Mouse (Mus musculus): ENCODE data around the gene Phc1. TPM values are rescaled to one million over a fixed set of nuclear protein-coding genes. Genes with fewer than 3 reads are reported as not detected.
"Not testable (repeated sequence)": the region's sequence is repeated elsewhere in the genome, so short reads cannot be mapped to it uniquely, and the experiment has no call there.

The Phc1 gene
- polyA plus RNA-seq (2014; fragmentation: Nextera tagmentation; extraction: Ambion mirVana) = 29.1 and 29.6 TPM in 2 replicates

GRCm38 (mm10) chr6:122340349-122341000 is at the start of gene Phc1:
Phc1 (minus strand) TSS chr6:122340561.
- DNase-seq (ENCODE audit: low spot score) (peak; percentile 80), ATAC-seq (replicated peaks; ENCODE audit: insufficient number of reproducible peaks, low FRiP score, low TSS enrichment, low read depth) (peak; percentile 27; the same call in 1 of the 2 replicates)
- H3K27ac ChIP-seq (replicated peaks; ENCODE audit: low read depth, low read length) = peak within 1 kb of the TSS; percentile 89
- H3K4me2 ChIP-seq (ENCODE audit: low read depth, low read length) = peak within 1 kb of the TSS; percentile 59
- H3K36me3 ChIP-seq (replicated peaks; ENCODE audit: control insufficient read depth, insufficient read depth, low read depth, low read length) = no peaks in the 10 kb centered on the region
- peak within 1 kb of the TSS; percentile 75 for H3K9ac ChIP-seq (replicated peaks; ENCODE audit: low read length)
- WGBS = 1% methylated on average over 17 of the region's 17 CpGs
- peak within 1 kb of the TSS; percentile 43 for H3K4me3 ChIP-seq (ENCODE audit: low read depth, low read length)
- H3K27me3 ChIP-seq (ENCODE audit: control insufficient read depth, insufficient read depth, low read length) = no peaks in the 10 kb centered on the region
- H3K9me3 ChIP-seq (replicated peaks; ENCODE audit: control insufficient read depth, low read length) = no peaks in the 10 kb centered on the region
- no peaks in the 10 kb centered on the region for H3K4me1 ChIP-seq (ENCODE audit: control insufficient read depth, insufficient read depth, low read length)

GRCm38 (mm10) chr6:122389986-122390385 is 49.6 kb upstream of the Phc1 start:
- 83% methylated on average over 3 of the region's 3 CpGs for WGBS
- not testable (repeated sequence) for H3K27ac ChIP-seq (replicated peaks; ENCODE audit: low read depth, low read length); ATAC-seq (replicated peaks; ENCODE audit: insufficient number of reproducible peaks, low FRiP score, low TSS enrichment, low read depth)

GRCm38 (mm10) chr6:122387177-122388028 is 47.0 kb upstream of the Phc1 start:
- H3K4me1 ChIP-seq (ENCODE audit: control insufficient read depth, insufficient read depth, low read length) = not testable (repeated sequence)

More at GRCm38 (mm10) chr6:122389986-122390385, 49.6 kb upstream of the Phc1 start:
- H3K9me3 ChIP-seq (replicated peaks; ENCODE audit: control insufficient read depth, low read length); H3K36me3 ChIP-seq (replicated peaks; ENCODE audit: control insufficient read depth, insufficient read depth, low read depth, low read length); H3K4me3 ChIP-seq (ENCODE audit: low read depth, low read length); H3K4me2 ChIP-seq (ENCODE audit: low read depth, low read length); H3K9ac ChIP-seq (replicated peaks; ENCODE audit: low read length); H3K4me1 ChIP-seq (ENCODE audit: control insufficient read depth, insufficient read depth, low read length); H3K27me3 ChIP-seq (ENCODE audit: control insufficient read depth, insufficient read depth, low read length); DNase-seq (ENCODE audit: low spot score): not testable (repeated sequence)

GRCm38 (mm10) chr6:122385724-122386123 is 45.4 kb upstream of the Phc1 start:
- Histone ChIP-seq H3K9me3 (replicated peaks; ENCODE audit: control insufficient read depth, low read length) (no peaks in the 10 kb centered on the region), H3K4me2 (ENCODE audit: low read depth, low read length) (no peak overlapping the region), H3K9ac (replicated peaks; ENCODE audit: low read length) (no peak overlapping the region), H3K4me1 (ENCODE audit: control insufficient read depth, insufficient read depth, low read length) (no peaks in the 10 kb centered on the region), H3K27ac (replicated peaks; ENCODE audit: low read depth, low read length) (no peak overlapping the region), H3K36me3 (replicated peaks; ENCODE audit: control insufficient read depth, insufficient read depth, low read depth, low read length) (no peaks in the 10 kb centered on the region), H3K27me3 (ENCODE audit: control insufficient read depth, insufficient read depth, low read length) (no peaks in the 10 kb centered on the region), H3K4me3 (ENCODE audit: low read depth, low read length) (no peak overlapping the region)
- 63% methylated on average over 5 of the region's 5 CpGs for WGBS
- no peak for ATAC-seq (replicated peaks; ENCODE audit: insufficient number of reproducible peaks, low FRiP score, low TSS enrichment, low read depth)
- no peak for DNase-seq (ENCODE audit: low spot score)

More at GRCm38 (mm10) chr6:122387177-122388028, 47.0 kb upstream of the Phc1 start:
- WGBS = 80% methylated on average over 12 of the region's 12 CpGs
- ATAC-seq (replicated peaks; ENCODE audit: insufficient number of reproducible peaks, low FRiP score, low TSS enrichment, low read depth); H3K27me3 ChIP-seq (ENCODE audit: control insufficient read depth, insufficient read depth, low read length); H3K4me2 ChIP-seq (ENCODE audit: low read depth, low read length); H3K27ac ChIP-seq (replicated peaks; ENCODE audit: low read depth, low read length); H3K9ac ChIP-seq (replicated peaks; ENCODE audit: low read length); H3K36me3 ChIP-seq (replicated peaks; ENCODE audit: control insufficient read depth, insufficient read depth, low read depth, low read length); DNase-seq (ENCODE audit: low spot score); H3K9me3 ChIP-seq (replicated peaks; ENCODE audit: control insufficient read depth, low read length); H3K4me3 ChIP-seq (ENCODE audit: low read depth, low read length): not testable (repeated sequence)

GRCm38 (mm10) chr6:122384886-122385285 is 44.5 kb upstream of the Phc1 start:
- WGBS = 87% methylated on average over 13 of the region's 13 CpGs
- H3K9ac ChIP-seq (replicated peaks; ENCODE audit: low read length) = no peak overlapping the region
- DNase-seq (ENCODE audit: low spot score) = no peak
- H3K27ac ChIP-seq (replicated peaks; ENCODE audit: low read depth, low read length) = no peak overlapping the region
- no peaks in the 10 kb centered on the region for H3K36me3 ChIP-seq (replicated peaks; ENCODE audit: control insufficient read depth, insufficient read depth, low read depth, low read length)
- no peaks in the 10 kb centered on the region for H3K27me3 ChIP-seq (ENCODE audit: control insufficient read depth, insufficient read depth, low read length)
- no peak for ATAC-seq (replicated peaks; ENCODE audit: insufficient number of reproducible peaks, low FRiP score, low TSS enrichment, low read depth)
- H3K4me3 ChIP-seq (ENCODE audit: low read depth, low read length) = no peak overlapping the region
- no peak overlapping the region for H3K4me2 ChIP-seq (ENCODE audit: low read depth, low read length)
- H3K9me3 ChIP-seq (replicated peaks; ENCODE audit: control insufficient read depth, low read length) = no peaks in the 10 kb centered on the region
- H3K4me1 ChIP-seq (ENCODE audit: control insufficient read depth, insufficient read depth, low read length) = no peaks in the 10 kb centered on the region

GRCm38 (mm10) chr6:122383211-122383610 is 42.9 kb upstream of the Phc1 start:
- Histone ChIP-seq H3K27ac (replicated peaks; ENCODE audit: low read depth, low read length) (no peak overlapping the region), H3K4me2 (ENCODE audit: low read depth, low read length) (no peak overlapping the region), H3K36me3 (replicated peaks; ENCODE audit: control insufficient read depth, insufficient read depth, low read depth, low read length) (no peaks in the 10 kb centered on the region), H3K27me3 (ENCODE audit: control insufficient read depth, insufficient read depth, low read length) (no peaks in the 10 kb centered on the region), H3K9ac (replicated peaks; ENCODE audit: low read length) (no peak overlapping the region), H3K4me1 (ENCODE audit: control insufficient read depth, insufficient read depth, low read length) (no peaks in the 10 kb centered on the region), H3K9me3 (replicated peaks; ENCODE audit: control insufficient read depth, low read length) (no peaks in the 10 kb centered on the region), H3K4me3 (ENCODE audit: low read depth, low read length) (no peak overlapping the region)
- WGBS = 80% methylated on average over 5 of the region's 5 CpGs
- DNase-seq (ENCODE audit: low spot score) = no peak
- no peak for ATAC-seq (replicated peaks; ENCODE audit: insufficient number of reproducible peaks, low FRiP score, low TSS enrichment, low read depth)

GRCm38 (mm10) chr6:122382046-122382445 is 41.7 kb upstream of the Phc1 start:
- Histone ChIP-seq H3K9ac (replicated peaks; ENCODE audit: low read length) (no peak overlapping the region), H3K36me3 (replicated peaks; ENCODE audit: control insufficient read depth, insufficient read depth, low read depth, low read length) (no peaks in the 10 kb centered on the region), H3K4me2 (ENCODE audit: low read depth, low read length) (no peak overlapping the region), H3K27ac (replicated peaks; ENCODE audit: low read depth, low read length) (no peak overlapping the region), H3K9me3 (replicated peaks; ENCODE audit: control insufficient read depth, low read length) (no peaks in the 10 kb centered on the region), H3K27me3 (ENCODE audit: control insufficient read depth, insufficient read depth, low read length) (no peaks in the 10 kb centered on the region), H3K4me1 (ENCODE audit: control insufficient read depth, insufficient read depth, low read length) (no peaks in the 10 kb centered on the region), H3K4me3 (ENCODE audit: low read depth, low read length) (no peak overlapping the region)
- ATAC-seq (replicated peaks; ENCODE audit: insufficient number of reproducible peaks, low FRiP score, low TSS enrichment, low read depth) (no peak), DNase-seq (ENCODE audit: low spot score) (peak; percentile 33)
- WGBS = 61% methylated on average over 8 of the region's 8 CpGs

GRCm38 (mm10) chr6:122368245-122368644 is 27.9 kb upstream of the Phc1 start:
- H3K4me2 ChIP-seq (ENCODE audit: low read depth, low read length) = no peak overlapping the region
- DNase-seq (ENCODE audit: low spot score) (no peak), ATAC-seq (replicated peaks; ENCODE audit: insufficient number of reproducible peaks, low FRiP score, low TSS enrichment, low read depth) (no peak)
- 79% methylated on average over 3 of the region's 3 CpGs for WGBS
- H3K4me3 ChIP-seq (ENCODE audit: low read depth, low read length) = no peak overlapping the region
- H3K27me3 ChIP-seq (ENCODE audit: control insufficient read depth, insufficient read depth, low read length) = no peaks in the 10 kb centered on the region
- H3K9me3 ChIP-seq (replicated peaks; ENCODE audit: control insufficient read depth, low read length) = no peaks in the 10 kb centered on the region
- no peaks in the 10 kb centered on the region for H3K4me1 ChIP-seq (ENCODE audit: control insufficient read depth, insufficient read depth, low read length)
- H3K9ac ChIP-seq (replicated peaks; ENCODE audit: low read length) = no peak overlapping the region
- no peaks in the 10 kb centered on the region for H3K36me3 ChIP-seq (replicated peaks; ENCODE audit: control insufficient read depth, insufficient read depth, low read depth, low read length)
- no peak overlapping the region for H3K27ac ChIP-seq (replicated peaks; ENCODE audit: low read depth, low read length)
